Mouse (Mus musculus): ENCODE results near the gene Lrrc8c. TPM values are rescaled to one million over a fixed set of nuclear protein-coding genes. Genes with fewer than 3 reads are reported as not detected.

Gene Lrrc8c
- total and polyA plus RNA-seq, 3 experiments: 33.0 to 46.0 TPM; not detected in 1

DNA sequence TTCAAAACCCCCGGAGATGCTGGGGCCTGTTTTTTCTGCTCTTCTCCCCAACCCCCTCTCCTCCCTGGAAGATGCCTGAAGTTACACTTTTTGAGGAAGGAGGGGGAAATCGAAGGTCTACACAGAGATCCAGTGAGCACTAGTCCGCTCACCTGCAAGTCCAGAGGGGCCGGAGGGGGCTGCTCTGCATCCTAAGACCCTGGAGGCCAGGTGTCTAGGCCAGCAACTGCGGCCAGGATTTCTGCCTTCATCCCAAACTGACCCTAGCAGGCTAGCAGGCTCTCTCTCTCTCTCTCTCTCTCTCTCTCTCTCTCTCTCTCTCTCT is 750 bp downstream of the Lrrc8c start:
- H3K36me3 ChIP-seq (ENCODE audit: control insufficient read depth in 1 of 2, insufficient read depth in 2 of 2, low read length in 2 of 2): peaks cover 0 to 38% of the 10 kb centered on the region in 2 experiments
- no peaks in the 10 kb centered on the region for H3K9me3 ChIP-seq (replicated peaks; ENCODE audit: insufficient read depth, low read length)
- H3K27me3 ChIP-seq (ENCODE audit: control insufficient read depth in 1 of 2, insufficient read depth in 2 of 2, low read length in 2 of 2): no peaks in the 10 kb centered on the region
- peak overlapping the region; percentile 81 for H3K9ac ChIP-seq (ENCODE audit: control insufficient read depth, low read depth, low read length, poor library complexity, severe bottlenecking)
- H3K79me2 ChIP-seq (ENCODE audit: control insufficient read depth, insufficient read depth, low read length, poor library complexity): peaks cover 44% of the 10 kb centered on the region
- DNase-seq (ENCODE audit: low read depth, low spot score): no peak
- H3K4me1 ChIP-seq (ENCODE audit: control insufficient read depth in 1 of 2, insufficient read depth in 2 of 2, low read length in 2 of 2): peaks cover 23 to 29% of the 10 kb centered on the region in 2 experiments
- H3K4me3 ChIP-seq (ENCODE audit: control insufficient read depth in 1 of 2, insufficient read depth in 1 of 2, low read depth in 2 of 2, low read length in 2 of 2): peak overlapping the region; percentile 68 to 94
- TF ChIP-seq ZMIZ1 (IDR thresholded peaks at IDR 0.05; ENCODE audit: low read depth, low read length) (no peak), JUND (IDR thresholded peaks at IDR 0.05; ENCODE audit: low read depth, low read length) (peak; percentile 85; the same call in 1 of the 2 replicates), CHD1 (IDR thresholded peaks at IDR 0.05; ENCODE audit: low read depth, low read length) (0 out of 2 replicates have a peak, but pooled peaks have one; percentile 11)
- H3K27ac ChIP-seq (ENCODE audit: control insufficient read depth, low read depth, low read length): peak overlapping the region; percentile 56

GRCm38 (mm10) chr5:105520442-105520965 is 1.3 kb downstream of the Lrrc8c start:
- Histone ChIP-seq H3K79me2 (ENCODE audit: control insufficient read depth, insufficient read depth, low read length, poor library complexity) (peaks cover 45% of the 10 kb centered on the region), H3K4me3 (ENCODE audit: control insufficient read depth in 1 of 2, insufficient read depth in 1 of 2, low read depth in 2 of 2, low read length in 2 of 2) (peak overlapping the region; percentile 68 to 94), H3K4me1 (ENCODE audit: control insufficient read depth in 1 of 2, insufficient read depth in 2 of 2, low read length in 2 of 2) (peaks cover 29 to 34% of the 10 kb centered on the region in 2 experiments), H3K36me3 (ENCODE audit: control insufficient read depth in 1 of 2, insufficient read depth in 2 of 2, low read length in 2 of 2) (peaks cover 0 to 44% of the 10 kb centered on the region in 2 experiments), H3K9me3 (replicated peaks; ENCODE audit: insufficient read depth, low read length) (no peaks in the 10 kb centered on the region), H3K9ac (ENCODE audit: control insufficient read depth, low read depth, low read length, poor library complexity, severe bottlenecking) (peak overlapping the region; percentile 81), H3K27ac (ENCODE audit: control insufficient read depth, low read depth, low read length) (peak overlapping the region; percentile 56), H3K27me3 (ENCODE audit: control insufficient read depth in 1 of 2, insufficient read depth in 2 of 2, low read length in 2 of 2) (no peaks in the 10 kb centered on the region)
- peak; percentile 54 for DNase-seq (ENCODE audit: low read depth, low spot score)
- TF ChIP-seq MAX (IDR thresholded peaks at IDR 0.05; ENCODE audit: low read length) (peak; percentile 9; the same call in 1 of the 2 replicates), CHD1 (IDR thresholded peaks at IDR 0.05; ENCODE audit: low read depth, low read length) (peak; percentile 60; the same call in 1 of the 2 replicates), MYC (IDR thresholded peaks at IDR 0.05; ENCODE audit: low read depth, low read length) (peak; percentile 45; the same call in 1 of the 2 replicates), UBTF (IDR thresholded peaks at IDR 0.05; ENCODE audit: borderline replicate concordance, insufficient read depth, low read depth, low read length) (no peak), HCFC1 (IDR thresholded peaks at IDR 0.05; ENCODE audit: low read depth, low read length) (no peak; the same call in 1 of the 2 replicates), ELF1 (IDR thresholded peaks at IDR 0.05; ENCODE audit: low read depth, low read length) (no peak), MXI1 (IDR thresholded peaks at IDR 0.05; ENCODE audit: low read depth, low read length) (peak; percentile 60), EP300 (IDR thresholded peaks at IDR 0.05; ENCODE audit: low read depth in 1 of 2, low read length in 2 of 2) (0 out of 4 replicates have a peak, but pooled peaks have one; percentile 4 to 14)

- H3K27ac ChIP-seq (ENCODE audit: control insufficient read depth, low read depth, low read length): peak overlapping the region; percentile 97
- H3K9me3 ChIP-seq (replicated peaks; ENCODE audit: insufficient read depth, low read length): no peaks in the 10 kb centered on the region
- H3K36me3 ChIP-seq (ENCODE audit: control insufficient read depth in 1 of 2, insufficient read depth in 2 of 2, low read length in 2 of 2): peaks cover 3 to 65% of the 10 kb centered on the region in 2 experiments
- H3K27me3 ChIP-seq (ENCODE audit: control insufficient read depth in 1 of 2, insufficient read depth in 2 of 2, low read length in 2 of 2): no peaks in the 10 kb centered on the region
- peaks cover 49% of the 10 kb centered on the region for H3K79me2 ChIP-seq (ENCODE audit: control insufficient read depth, insufficient read depth, low read length, poor library complexity)
- peak overlapping the region; percentile 60 for H3K9ac ChIP-seq (ENCODE audit: control insufficient read depth, low read depth, low read length, poor library complexity, severe bottlenecking)
- H3K4me3 ChIP-seq (ENCODE audit: control insufficient read depth in 1 of 2, insufficient read depth in 1 of 2, low read depth in 2 of 2, low read length in 2 of 2): peak overlapping the region; percentile 35 to 45
- peak; percentile 89 for DNase-seq (ENCODE audit: low read depth, low spot score)
- H3K4me1 ChIP-seq (ENCODE audit: control insufficient read depth in 1 of 2, insufficient read depth in 2 of 2, low read length in 2 of 2): peaks cover 49 to 53% of the 10 kb centered on the region in 2 experiments
- TF ChIP-seq GATA1 (IDR thresholded peaks at IDR 0.05; ENCODE audit: low read depth, low read length): peak; percentile 97
- no peak for TF ChIP-seq UBTF (IDR thresholded peaks at IDR 0.05; ENCODE audit: borderline replicate concordance, insufficient read depth, low read depth, low read length)
- peak; percentile 36; the same call in 1 of the 2 replicates for TF ChIP-seq HCFC1 (IDR thresholded peaks at IDR 0.05; ENCODE audit: low read depth, low read length)
- 0 out of 2 replicates have a peak, but pooled peaks have one; percentile 39 for TF ChIP-seq JUND (IDR thresholded peaks at IDR 0.05; ENCODE audit: low read depth, low read length)
- peak; percentile 44; the same call in 1 of the 2 replicates for TF ChIP-seq MAX (IDR thresholded peaks at IDR 0.05; ENCODE audit: low read length)
- TF ChIP-seq TBP (IDR thresholded peaks at IDR 0.05; ENCODE audit: low read depth, low read length): peak; percentile 82
- peak; percentile 74 for TF ChIP-seq ZNF384 (IDR thresholded peaks at IDR 0.05; ENCODE audit: low read depth, low read length)
- TF ChIP-seq ZC3H11A (IDR thresholded peaks at IDR 0.05; ENCODE audit: low read depth, low read length): no peak
- TF ChIP-seq MXI1 (IDR thresholded peaks at IDR 0.05; ENCODE audit: low read depth, low read length): peak; percentile 81
- no peak for TF ChIP-seq USF2 (IDR thresholded peaks at IDR 0.05; ENCODE audit: borderline replicate concordance in 1 of 2, insufficient read depth in 1 of 2, low read depth in 1 of 2, low read length in 2 of 2)
- no peak for TF ChIP-seq USF1 (IDR thresholded peaks at IDR 0.05; ENCODE audit: low read depth, low read length)
- no peak for TF ChIP-seq MEF2A (IDR thresholded peaks at IDR 0.05; ENCODE audit: extremely low read depth, insufficient replicate concordance, low read depth, low read length, poor library complexity, severe bottlenecking)
- peak; percentile 69; the same call in 1 of the 2 replicates for TF ChIP-seq MYC (IDR thresholded peaks at IDR 0.05; ENCODE audit: low read depth, low read length)
- TF ChIP-seq E2F4 (IDR thresholded peaks at IDR 0.05; ENCODE audit: borderline replicate concordance, low read depth, low read length): no peak
- peak; percentile 94 for TF ChIP-seq MYB (IDR thresholded peaks at IDR 0.05; ENCODE audit: low read depth, low read length)
- no peak for TF ChIP-seq SMC3 (IDR thresholded peaks at IDR 0.05; ENCODE audit: low read depth, low read length)
- TF ChIP-seq GABPA (IDR thresholded peaks at IDR 0.05; ENCODE audit: low read depth, low read length): no peak
- peak; percentile 60; the same call in 1 of the 2 replicates for TF ChIP-seq BHLHE40 (IDR thresholded peaks at IDR 0.05; ENCODE audit: borderline replicate concordance, low read depth, low read length)
These were observed 4.3 kb downstream of the Lrrc8c start for GRCm38 (mm10) chr5:105523452-105523851.

Data from MEL (cell line).